Mouse (Mus musculus) limb, embryonic 15.5 days (tissue): ENCODE results near the gene Lix1l. TPM values are rescaled to one million over a fixed set of nuclear protein-coding genes. Genes with fewer than 3 reads are reported as not detected.
A peak's percentile ranks its signal among the peaks of the same experiment; 100 is the strongest.

Experiments used
- ATAC-seq: fragments of 200-750 bp; cut with Nextera tagmentation; 2 replicates; pipeline ENCODE4 v1.8.0; 2017; ENCODE audit warnings: low read depth, moderate TSS enrichment; ENCODE audit not compliant: insufficient number of reproducible peaks, low FRiP score, low TSS enrichment
- H3K27ac ChIP-seq: fragments of 300-500 bp; sonication (generic); 2 replicates; pipeline ENCODE4 v1.5.1; 2015; ENCODE audit warnings: moderate library complexity, mild to moderate bottlenecking, inconsistent platforms
- H3K27me3 ChIP-seq: fragments of 300-500 bp; sonication (generic); 2 replicates; pipeline ENCODE4 v1.6.1; 2015; ENCODE audit warnings: inconsistent platforms
- H3K36me3 ChIP-seq: fragments of 300-500 bp; sonication (generic); 2 replicates; pipeline ENCODE4 v1.6.1; 2015; ENCODE audit warnings: inconsistent platforms
- H3K4me1 ChIP-seq: fragments of 300-500 bp; sonication (generic); 2 replicates; pipeline ENCODE4 v1.6.1; 2015; ENCODE audit warnings: inconsistent platforms
- H3K4me2 ChIP-seq: fragments of 300-500 bp; sonication (generic); 2 replicates; pipeline ENCODE4 v1.6.1; 2015; ENCODE audit warnings: mild to moderate bottlenecking, inconsistent platforms
- H3K4me3 ChIP-seq: fragments of 300-500 bp; sonication (generic); 2 replicates; pipeline ENCODE4 v1.5.1; 2015; ENCODE audit warnings: mild to moderate bottlenecking, inconsistent platforms
- H3K9ac ChIP-seq: fragments of 300-500 bp; sonication (generic); 2 replicates; pipeline ENCODE4 v1.6.1; 2015; ENCODE audit warnings: inconsistent platforms
- H3K9me3 ChIP-seq: fragments of 300-500 bp; sonication (generic); 2 replicates; pipeline ENCODE4 v1.6.1; 2016; ENCODE audit warnings: inconsistent platforms
- WGBS: fragments of 180-500 bp; shearing (Covaris S2); methylation state at CpG from one replicate; pipeline ENCODE4 v1.1.7; 2015; 5-methylcytosine and 5-hydroxymethylcytosine counted together
- polyA plus RNA-seq: library from polyadenylated mRNA; unstranded; fragments of >200 nt; fragmentation: Nextera tagmentation; extraction: Ambion mirVana; gene quantifications from 2 replicates; pipeline ENCODE4 v1.2.1, GENCODE M21; 2015

Gene Lix1l
- polyA plus RNA-seq, 1 experiment from 2014 or later = 9.4 TPM

DNA sequence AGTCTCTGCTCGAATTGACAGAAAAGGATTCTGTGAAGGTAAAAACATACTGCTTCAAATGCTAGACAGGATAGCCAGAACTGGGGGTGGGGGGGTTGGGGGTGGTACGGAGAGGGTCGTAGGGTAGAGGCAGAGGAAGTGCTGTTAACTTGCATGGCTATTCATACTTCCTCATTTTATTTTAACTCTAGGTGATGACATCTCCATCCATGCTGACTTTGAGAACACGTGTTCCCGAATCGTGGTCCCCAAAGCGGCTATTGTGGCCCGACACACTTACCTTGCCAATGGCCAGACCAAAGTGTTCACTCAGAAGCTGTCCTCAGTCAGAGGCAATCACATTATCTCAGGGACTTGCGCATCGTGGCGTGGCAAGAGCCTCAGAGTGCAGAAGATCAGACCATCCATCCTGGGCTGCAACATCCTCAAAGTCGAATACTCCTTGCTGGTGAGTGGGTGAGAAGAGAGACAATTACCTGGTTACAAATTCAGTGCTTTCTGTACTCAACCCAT lies 41.5 kb upstream of the Lix1l start:
- H3K36me3 ChIP-seq = peaks cover 23% of the 10 kb centered on the region
- peaks cover 58% of the 10 kb centered on the region for H3K4me1 ChIP-seq
- H3K9me3 ChIP-seq = no peaks in the 10 kb centered on the region
- ATAC-seq = no peak
- peak overlapping the region; percentile 3; the same call in 1 of the 2 replicates for H3K9ac ChIP-seq
- H3K4me2 ChIP-seq = peak overlapping the region; percentile 67
- H3K4me3 ChIP-seq = peak overlapping the region; percentile 59
- no peak overlapping the region for H3K27ac ChIP-seq
- WGBS = 74% methylated on average over 12 of the region's 12 CpGs
- H3K27me3 ChIP-seq = no peaks in the 10 kb centered on the region

DNA sequence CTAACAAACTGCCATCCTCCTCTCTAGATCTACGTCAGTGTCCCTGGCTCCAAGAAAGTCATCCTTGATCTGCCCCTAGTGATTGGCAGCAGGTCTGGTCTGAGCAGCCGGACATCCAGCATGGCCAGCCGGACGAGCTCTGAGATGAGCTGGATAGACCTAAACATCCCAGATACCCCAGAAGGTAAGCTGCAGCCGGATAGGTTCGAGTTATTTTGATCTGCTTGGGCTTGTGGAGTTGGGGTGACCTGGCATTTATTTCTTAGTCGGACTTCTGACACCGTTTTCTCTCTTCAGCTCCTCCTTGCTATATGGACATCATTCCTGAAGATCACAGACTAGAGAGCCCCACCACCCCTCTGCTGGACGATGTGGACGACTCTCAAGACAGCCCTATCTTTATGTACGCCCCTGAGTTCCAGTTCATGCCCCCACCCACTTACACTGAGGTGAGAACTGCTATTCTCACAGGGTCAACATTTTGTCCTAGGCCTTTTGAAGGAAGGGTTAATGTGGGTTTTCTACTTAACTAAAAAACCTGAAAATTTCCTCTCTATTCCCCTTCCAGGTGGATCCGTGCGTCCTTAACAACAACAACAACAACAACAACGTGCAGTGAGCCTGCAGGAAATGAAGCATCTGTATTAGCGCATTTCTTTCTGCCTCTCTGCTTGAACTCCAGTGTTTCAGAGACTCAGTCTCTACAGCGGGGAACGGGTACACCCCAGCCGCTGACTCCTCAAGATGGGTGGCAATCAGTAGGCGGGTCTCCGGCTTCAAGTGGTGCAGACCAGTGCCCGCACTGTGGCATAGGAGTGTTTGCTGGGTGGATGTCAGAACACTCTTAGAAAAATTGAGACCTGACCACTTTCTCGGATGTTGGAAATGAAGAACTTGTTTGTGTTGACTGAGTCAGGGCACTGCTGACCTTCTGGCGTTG lies 40.8 kb upstream of the Lix1l start:
- peaks cover 23% of the 10 kb centered on the region for H3K36me3 ChIP-seq
- H3K27ac ChIP-seq = peak overlapping the region; percentile 38; the same call in 1 of the 2 replicates
- H3K4me2 ChIP-seq = peak overlapping the region; percentile 67
- 81% methylated on average over 23 of the region's 23 CpGs for WGBS
- peak overlapping the region; percentile 3; the same call in 1 of the 2 replicates for H3K9ac ChIP-seq
- H3K9me3 ChIP-seq = no peaks in the 10 kb centered on the region
- ATAC-seq = no peak
- peaks cover 57% of the 10 kb centered on the region for H3K4me1 ChIP-seq
- peak overlapping the region; percentile 59 for H3K4me3 ChIP-seq
- no peaks in the 10 kb centered on the region for H3K27me3 ChIP-seq

- Histone ChIP-seq H3K4me2 (peak overlapping the region; percentile 67), H3K9me3 (no peaks in the 10 kb centered on the region), H3K27me3 (no peaks in the 10 kb centered on the region), H3K4me3 (peak overlapping the region; percentile 59), H3K36me3 (peaks cover 23% of the 10 kb centered on the region), H3K9ac (no peak overlapping the region), H3K27ac (peak overlapping the region; percentile 57), H3K4me1 (peaks cover 49% of the 10 kb centered on the region)
- ATAC-seq = no peak
- 73% methylated on average over 9 of the region's 9 CpGs for WGBS
Observed at GRCm38 (mm10) chr3:96560881-96561668, 39.9 kb upstream of the Lix1l start.

GRCm38 (mm10) chr3:96561946-96562681 lies 38.8 kb upstream of the Lix1l start:
- no peak overlapping the region for H3K9ac ChIP-seq
- peaks cover 23% of the 10 kb centered on the region for H3K36me3 ChIP-seq
- no peak overlapping the region for H3K4me3 ChIP-seq
- no peak overlapping the region for H3K4me2 ChIP-seq
- peak overlapping the region; percentile 57 for H3K27ac ChIP-seq
- H3K9me3 ChIP-seq = no peaks in the 10 kb centered on the region
- H3K27me3 ChIP-seq = no peaks in the 10 kb centered on the region
- 56% methylated on average over 10 of the region's 10 CpGs for WGBS
- ATAC-seq = no peak
- H3K4me1 ChIP-seq = peaks cover 42% of the 10 kb centered on the region

DNA sequence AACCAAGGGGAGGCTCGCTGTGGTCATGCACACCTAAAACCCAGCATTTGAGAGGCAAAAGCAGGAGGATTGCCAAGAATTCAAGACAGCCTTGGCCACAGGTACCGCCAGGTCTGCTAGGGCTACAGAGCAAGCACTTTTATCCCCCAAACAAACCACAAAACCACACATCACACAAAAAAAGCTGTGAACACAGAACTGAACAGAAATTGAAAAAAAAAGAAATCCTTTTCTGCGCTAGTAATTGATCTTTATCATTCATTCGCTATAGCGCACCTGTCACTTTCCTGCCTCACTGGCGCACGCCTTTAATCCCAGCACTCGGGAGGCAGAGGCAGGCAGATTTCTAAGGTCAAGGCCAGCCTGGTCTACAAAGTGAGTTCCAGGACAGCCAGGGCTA lies 37.7 kb upstream of the Lix1l start:
- H3K9ac ChIP-seq = no peak overlapping the region
- no peak overlapping the region for H3K4me3 ChIP-seq
- no peak for ATAC-seq
- peaks cover 23% of the 10 kb centered on the region for H3K36me3 ChIP-seq
- no peaks in the 10 kb centered on the region for H3K9me3 ChIP-seq
- H3K27me3 ChIP-seq = no peaks in the 10 kb centered on the region
- H3K27ac ChIP-seq = no peak overlapping the region
- no peak overlapping the region for H3K4me2 ChIP-seq
- peaks cover 40% of the 10 kb centered on the region for H3K4me1 ChIP-seq
- 87% methylated on average over 8 of the region's 8 CpGs for WGBS

DNA sequence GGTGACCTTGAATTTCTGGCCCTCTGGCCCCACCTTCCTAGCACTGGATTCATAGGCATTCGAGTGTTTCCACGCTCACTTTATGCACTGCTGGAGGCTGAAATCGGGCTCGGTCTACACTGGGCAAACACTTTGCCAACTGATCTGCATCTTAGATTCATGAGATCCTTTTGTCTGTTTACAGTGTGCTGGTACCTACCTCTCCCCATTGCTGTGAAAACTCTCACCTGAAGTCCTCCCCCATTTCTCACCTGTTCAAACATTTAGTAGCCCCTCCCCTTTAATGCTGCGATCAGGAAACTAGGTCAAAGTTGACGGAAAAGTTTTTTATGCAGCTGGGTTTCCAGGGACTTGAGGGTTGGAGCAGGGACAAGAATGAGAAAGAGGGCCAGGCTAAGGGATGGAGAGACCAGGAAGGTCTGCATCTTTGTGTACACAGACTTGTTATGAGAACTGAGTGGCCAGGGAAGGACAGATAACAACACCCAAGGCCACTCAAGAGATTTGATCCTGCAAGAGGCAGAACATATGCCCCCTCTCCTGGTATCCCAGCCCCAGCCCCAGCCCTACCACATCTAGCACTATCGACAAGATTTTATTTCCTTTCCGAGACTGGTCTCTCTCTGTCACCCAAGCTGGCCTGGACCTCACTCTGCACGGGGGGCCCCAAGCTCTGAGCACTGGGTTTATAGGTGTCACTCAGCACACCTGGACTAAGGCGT lies 36.9 kb upstream of the Lix1l start:
- WGBS = 40% methylated on average over 10 of the region's 10 CpGs
- peaks cover 23% of the 10 kb centered on the region for H3K36me3 ChIP-seq
- H3K4me2 ChIP-seq = peak overlapping the region; percentile 17; the same call in 1 of the 2 replicates
- no peaks in the 10 kb centered on the region for H3K27me3 ChIP-seq
- H3K9me3 ChIP-seq = no peaks in the 10 kb centered on the region
- H3K4me1 ChIP-seq = peaks cover 40% of the 10 kb centered on the region
- ATAC-seq = peak; percentile 52; the same call in 1 of the 2 replicates
- H3K27ac ChIP-seq = peak overlapping the region; percentile 75
- no peak overlapping the region for H3K4me3 ChIP-seq
- H3K9ac ChIP-seq = no peak overlapping the region

DNA sequence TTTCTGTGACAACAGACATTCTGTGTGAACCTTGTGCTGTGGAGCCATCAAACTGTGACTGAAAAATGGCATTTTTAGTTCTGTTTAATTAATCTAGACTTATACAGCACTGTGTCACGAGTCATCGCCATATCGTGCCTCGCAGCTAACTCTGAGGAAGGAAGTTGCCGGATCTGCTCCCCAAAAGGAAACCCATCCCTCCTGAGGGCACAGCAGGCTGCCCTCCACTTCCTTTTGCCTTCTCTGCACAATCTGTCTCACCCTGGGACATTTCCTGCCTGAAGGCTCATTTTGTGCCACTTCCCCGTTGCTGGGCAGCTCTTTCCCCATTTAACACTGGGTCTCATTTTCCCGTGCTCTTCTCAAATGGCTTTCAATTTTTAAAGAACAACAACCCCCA lies 36.3 kb upstream of the Lix1l start:
- no peak for ATAC-seq
- Histone ChIP-seq H3K36me3 (peaks cover 19% of the 10 kb centered on the region), H3K4me2 (peak overlapping the region; percentile 17; the same call in 1 of the 2 replicates), H3K27me3 (no peaks in the 10 kb centered on the region), H3K9me3 (no peaks in the 10 kb centered on the region), H3K4me1 (peaks cover 36% of the 10 kb centered on the region), H3K27ac (peak overlapping the region; percentile 75), H3K9ac (no peak overlapping the region), H3K4me3 (no peak overlapping the region)
- 38% methylated on average over 7 of the region's 7 CpGs for WGBS

- Histone ChIP-seq H3K27me3 (no peaks in the 10 kb centered on the region), H3K9ac (no peak overlapping the region), H3K4me3 (no peak overlapping the region), H3K27ac (peak overlapping the region; percentile 38; the same call in 1 of the 2 replicates), H3K36me3 (peaks cover 14% of the 10 kb centered on the region), H3K4me2 (no peak overlapping the region), H3K9me3 (no peaks in the 10 kb centered on the region), H3K4me1 (peaks cover 31% of the 10 kb centered on the region)
- ATAC-seq = no peak
- WGBS = 90% methylated on average over 2 of the region's 3 CpGs
Observed at GRCm38 (mm10) chr3:96565105-96565504, 35.8 kb upstream of the Lix1l start.

DNA sequence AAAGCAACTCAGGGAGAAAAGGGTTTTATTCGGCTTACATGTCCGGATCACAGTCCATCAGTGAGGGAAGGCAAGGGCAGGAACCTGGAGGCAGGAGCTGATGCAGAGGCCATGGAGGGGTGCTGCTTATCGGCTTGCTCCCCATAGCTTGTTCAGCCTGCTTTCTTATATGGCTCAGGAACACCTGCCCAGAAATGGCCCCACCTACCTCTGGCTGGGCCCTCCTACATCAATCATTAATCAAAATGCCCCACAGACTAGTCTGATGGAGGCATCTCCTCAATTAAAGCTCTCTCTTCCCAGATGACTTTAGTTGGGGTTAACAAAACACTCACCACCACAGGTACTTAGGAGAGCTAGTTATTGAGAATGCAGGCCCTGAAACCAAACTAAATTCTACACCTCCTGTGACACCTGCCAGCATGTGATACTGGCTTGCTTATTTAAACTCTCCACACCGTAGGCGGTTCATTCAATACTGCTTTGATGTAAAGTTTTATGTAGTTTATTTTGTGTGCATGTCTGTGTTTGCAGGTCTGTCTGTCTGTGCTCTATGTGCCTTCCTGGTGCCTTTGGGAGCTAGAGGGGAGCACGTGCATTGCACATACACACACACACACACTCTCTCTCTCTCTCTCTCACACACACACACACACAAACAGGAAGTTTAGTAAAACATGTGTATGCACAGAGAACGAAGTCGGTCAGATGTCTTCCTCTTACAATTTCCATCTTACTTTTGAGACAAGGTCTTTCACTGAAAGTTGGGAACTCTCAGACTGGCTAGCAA lies 34.1 kb upstream of the Lix1l start:
- Histone ChIP-seq H3K4me1 (peaks cover 17% of the 10 kb centered on the region), H3K9me3 (no peaks in the 10 kb centered on the region), H3K9ac (no peak overlapping the region), H3K36me3 (no peaks in the 10 kb centered on the region), H3K4me2 (no peak overlapping the region), H3K27me3 (no peaks in the 10 kb centered on the region), H3K27ac (no peak overlapping the region), H3K4me3 (no peak overlapping the region)
- no peak for ATAC-seq
- WGBS = 74% methylated on average over 8 of the region's 8 CpGs

- Histone ChIP-seq H3K9ac (no peak overlapping the region), H3K27me3 (no peaks in the 10 kb centered on the region), H3K4me3 (no peak overlapping the region), H3K4me1 (peaks cover 11% of the 10 kb centered on the region), H3K4me2 (no peak overlapping the region), H3K27ac (peak overlapping the region; percentile 50; the same call in 1 of the 2 replicates), H3K36me3 (no peaks in the 10 kb centered on the region), H3K9me3 (no peaks in the 10 kb centered on the region)
- 74% methylated on average over 8 of the region's 8 CpGs for WGBS
- ATAC-seq = no peak
Observed at GRCm38 (mm10) chr3:96568605-96569004, 32.3 kb upstream of the Lix1l start.
